Mouse (Mus musculus) heart, adult 2 months (tissue): ENCODE measurements at regions not wholly inside any gene's neighbourhood (a gene's known extent, or its start where the extent isn't known, plus 50 kb on each side); places are given as distances from the start of the nearest gene placed in this dataset.

Experiments used
- CTCF ChIP-seq: fragments of 200-600 bp; IDR thresholded peaks from 2 replicates; pipeline ENCODE4 v1.8.1; 2022; ENCODE audit warnings: antibody characterized with exemption, mild to moderate bottlenecking, moderate library complexity
- EP300 ChIP-seq: fragments of 200-500 bp; IDR thresholded peaks from 2 replicates; pipeline ENCODE4 v1.6.1; 2011; ENCODE audit warnings: low read depth, low read length, control low read depth; ENCODE audit not compliant: insufficient read depth
- POLR2A ChIP-seq: fragments of 200-500 bp; IDR thresholded peaks from 2 replicates; pipeline ENCODE4 v1.6.1; 2011; ENCODE audit warnings: mild to moderate bottlenecking, low read depth, low read length, control low read depth; ENCODE audit not compliant: insufficient read depth

GRCm38 (mm10) chr5:103261406-103261805, 50.3 kb upstream of the Mapk10 start:
- TF ChIP-seq POLR2A (no peak), CTCF (no peak), EP300 (no peak)
